Mouse (Mus musculus): Measurements from ENCODE around the gene AU018091. TPM values are rescaled to one million over a fixed set of nuclear protein-coding genes. Genes with fewer than 3 reads are reported as not detected.
"Not testable (repeated sequence)": the region's sequence is repeated elsewhere in the genome, so short reads cannot be mapped to it uniquely, and the experiment has no call there.

AU018091 gene
- polyA plus RNA-seq, 1 experiment from 2014 or later = 0.21 TPM

GRCm38 (mm10) chr7:3166270-3166669 lies 2.7 kb downstream of the AU018091 start:
- no peaks in the 10 kb centered on the region for H3K4me1 ChIP-seq

DNA sequence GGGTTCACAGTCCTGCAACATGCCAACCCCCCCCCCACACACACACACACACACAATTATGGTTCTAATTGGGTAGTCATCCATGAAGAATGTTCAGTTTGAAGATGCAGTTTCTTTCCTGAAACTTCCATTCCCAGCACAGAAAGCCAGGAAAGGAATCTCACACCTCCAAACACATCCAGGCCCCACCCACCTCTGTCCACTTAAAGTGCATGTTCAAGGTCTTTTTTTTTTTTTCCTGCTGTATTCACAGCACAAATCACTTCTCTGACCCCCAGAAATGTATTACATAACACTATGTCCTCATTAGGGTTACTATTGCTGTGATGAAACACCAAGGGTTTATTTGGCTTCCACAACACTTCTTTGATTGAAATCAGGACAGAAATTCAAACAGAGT lies 4.0 kb downstream of the AU018091 start:
- ATAC-seq (ENCODE audit: insufficient number of reproducible peaks, low FRiP score, low TSS enrichment, low read depth) = no peak
- Histone ChIP-seq H3K9me3 (replicated peaks) (no peaks in the 10 kb centered on the region), H3K4me2 (replicated peaks) (no peak overlapping the region)

More at GRCm38 (mm10) chr7:3166270-3166669, 2.7 kb downstream of the AU018091 start:
- WGBS = 94% methylated on average over 4 of the region's 4 CpGs
- H3K27me3 ChIP-seq = no peaks in the 10 kb centered on the region
- H3K27ac ChIP-seq (replicated peaks) = no peak overlapping the region
- no peak for ATAC-seq (ENCODE audit: insufficient number of reproducible peaks, low FRiP score, low TSS enrichment, low read depth)
- H3K4me3 ChIP-seq (replicated peaks) = no peak overlapping the region
- no peak overlapping the region for H3K4me2 ChIP-seq (replicated peaks)
- no peaks in the 10 kb centered on the region for H3K9me3 ChIP-seq (replicated peaks)
- no peak overlapping the region for H3K9ac ChIP-seq
- H3K36me3 ChIP-seq = no peaks in the 10 kb centered on the region

GRCm38 (mm10) chr7:3164381-3164780 lies 4.6 kb downstream of the AU018091 start:
- WGBS = 76% methylated on average over 6 of the region's 6 CpGs

More for the DNA sequence above, 4.0 kb downstream of the AU018091 start:
- Histone ChIP-seq H3K9ac (no peak overlapping the region), H3K4me1 (no peaks in the 10 kb centered on the region), H3K27me3 (no peaks in the 10 kb centered on the region), H3K27ac (replicated peaks) (no peak overlapping the region), H3K4me3 (replicated peaks) (no peak overlapping the region), H3K36me3 (no peaks in the 10 kb centered on the region)

DNA sequence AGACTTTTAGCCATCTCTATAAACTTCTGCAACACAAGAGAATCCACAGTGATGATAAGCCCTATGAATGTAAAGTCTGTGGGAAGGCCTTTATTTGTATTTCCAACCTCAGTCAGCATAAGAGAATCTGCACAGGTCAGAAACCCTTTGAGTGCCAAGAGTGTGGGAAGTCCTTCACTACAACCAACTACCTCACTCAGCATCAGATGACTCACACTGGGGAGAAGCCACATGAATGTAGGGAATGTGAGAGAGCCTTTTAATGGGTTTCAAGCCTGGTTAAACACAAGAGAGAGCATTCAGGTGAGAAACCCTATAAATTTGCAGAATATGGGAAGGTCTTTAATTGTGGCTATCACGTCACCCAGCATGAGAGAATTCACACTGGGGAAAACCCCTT lies 18.6 kb downstream of the AU018091 start:
- Histone ChIP-seq H3K4me2 (replicated peaks) (no peak overlapping the region), H3K9ac (no peak overlapping the region), H3K27ac (replicated peaks) (no peak overlapping the region), H3K4me3 (replicated peaks) (no peak overlapping the region), H3K9me3 (replicated peaks) (no peaks in the 10 kb centered on the region), H3K4me1 (no peaks in the 10 kb centered on the region), H3K36me3 (no peaks in the 10 kb centered on the region), H3K27me3 (no peaks in the 10 kb centered on the region)
- no peak for ATAC-seq (ENCODE audit: insufficient number of reproducible peaks, low FRiP score, low TSS enrichment, low read depth)
- 76% methylated on average over 1 of the region's 1 CpGs for WGBS

More at GRCm38 (mm10) chr7:3164381-3164780, 4.6 kb downstream of the AU018091 start:
- Histone ChIP-seq H3K36me3 (no peaks in the 10 kb centered on the region), H3K9ac (no peak overlapping the region), H3K4me3 (replicated peaks) (no peak overlapping the region), H3K4me2 (replicated peaks) (no peak overlapping the region), H3K27ac (replicated peaks) (no peak overlapping the region), H3K4me1 (no peaks in the 10 kb centered on the region), H3K27me3 (no peaks in the 10 kb centered on the region), H3K9me3 (replicated peaks) (no peaks in the 10 kb centered on the region)
- ATAC-seq (ENCODE audit: insufficient number of reproducible peaks, low FRiP score, low TSS enrichment, low read depth) = no peak

DNA sequence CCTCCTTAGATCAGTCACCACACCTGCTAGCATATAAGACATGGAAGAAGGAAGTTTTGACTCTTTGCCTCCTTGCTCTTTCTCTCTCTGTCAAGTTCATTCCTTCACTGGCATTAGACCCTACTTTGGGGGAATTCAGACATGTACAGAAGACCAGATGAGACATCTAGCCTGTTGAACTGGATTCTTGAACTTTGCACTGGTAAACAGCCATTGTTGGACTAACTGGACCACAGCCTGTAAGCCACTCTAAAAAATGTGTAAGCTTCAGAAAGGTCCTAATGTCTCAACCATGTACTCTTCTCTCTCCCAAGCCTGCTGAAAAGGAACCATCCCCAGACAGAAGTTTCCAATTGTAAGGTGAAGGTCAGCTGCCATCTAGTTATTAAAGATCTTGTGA lies 22.9 kb downstream of the AU018091 start:
- Histone ChIP-seq H3K4me2 (replicated peaks) (no peak overlapping the region), H3K4me1 (no peaks in the 10 kb centered on the region), H3K36me3 (no peaks in the 10 kb centered on the region), H3K27ac (replicated peaks) (no peak overlapping the region), H3K27me3 (no peaks in the 10 kb centered on the region), H3K9me3 (replicated peaks) (no peaks in the 10 kb centered on the region), H3K9ac (no peak overlapping the region), H3K4me3 (replicated peaks) (no peak overlapping the region)
- no peak for ATAC-seq (ENCODE audit: insufficient number of reproducible peaks, low FRiP score, low TSS enrichment, low read depth)

DNA sequence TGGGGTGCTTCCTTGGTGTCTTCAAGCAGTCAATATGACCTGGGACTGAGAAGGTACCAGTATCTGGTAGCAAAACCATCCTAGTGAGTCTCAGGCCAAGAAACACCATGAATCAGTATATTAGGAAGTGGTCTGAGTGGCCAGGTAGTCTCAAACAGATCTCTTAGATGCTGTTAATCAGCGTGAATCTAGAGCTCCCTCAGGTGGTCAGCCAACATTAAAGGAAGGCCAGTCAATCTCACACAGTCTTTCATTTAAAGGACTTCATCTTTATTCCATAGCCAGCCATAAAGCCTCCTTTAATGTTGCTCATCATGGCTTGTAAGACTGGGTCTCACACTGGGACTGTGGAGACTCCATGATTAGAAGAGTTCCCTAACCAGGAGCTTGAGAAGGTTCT lies 25.7 kb downstream of the AU018091 start:
- Histone ChIP-seq H3K4me2 (replicated peaks) (no peak overlapping the region), H3K27ac (replicated peaks) (no peak overlapping the region), H3K9ac (no peak overlapping the region), H3K9me3 (replicated peaks) (no peaks in the 10 kb centered on the region), H3K4me3 (replicated peaks) (no peak overlapping the region), H3K4me1 (no peaks in the 10 kb centered on the region), H3K27me3 (no peaks in the 10 kb centered on the region), H3K36me3 (no peaks in the 10 kb centered on the region)
- ATAC-seq (ENCODE audit: insufficient number of reproducible peaks, low FRiP score, low TSS enrichment, low read depth) = no peak
- 21% methylated on average over 1 of the region's 1 CpGs for WGBS

DNA sequence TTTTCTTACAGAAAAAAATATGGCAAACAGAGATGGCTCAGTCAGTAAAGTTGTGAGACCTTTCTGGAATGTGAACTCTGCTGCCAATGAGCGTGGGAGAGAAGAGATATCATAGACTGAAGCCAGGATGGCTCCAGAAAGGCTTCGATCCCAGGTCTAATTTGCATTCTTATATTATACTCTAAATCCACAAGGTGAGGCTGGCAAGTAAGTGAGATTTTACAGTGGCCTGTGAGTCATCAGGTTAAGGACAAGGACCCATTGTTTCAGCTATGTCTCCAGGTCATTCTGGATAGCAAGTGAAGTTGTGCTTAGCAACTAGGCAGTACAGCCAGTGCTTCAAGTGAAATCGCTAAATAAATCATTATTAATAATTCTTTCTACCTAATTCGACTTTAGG lies 33.4 kb downstream of the AU018091 start:
- Histone ChIP-seq H3K4me2 (replicated peaks) (no peak overlapping the region), H3K9ac (no peak overlapping the region), H3K27ac (replicated peaks) (no peak overlapping the region), H3K4me3 (replicated peaks) (no peak overlapping the region), H3K27me3 (no peaks in the 10 kb centered on the region), H3K36me3 (no peaks in the 10 kb centered on the region), H3K4me1 (no peaks in the 10 kb centered on the region), H3K9me3 (replicated peaks) (no peaks in the 10 kb centered on the region)
- ATAC-seq (ENCODE audit: insufficient number of reproducible peaks, low FRiP score, low TSS enrichment, low read depth) = no peak
- 77% methylated on average over 4 of the region's 4 CpGs for WGBS

DNA sequence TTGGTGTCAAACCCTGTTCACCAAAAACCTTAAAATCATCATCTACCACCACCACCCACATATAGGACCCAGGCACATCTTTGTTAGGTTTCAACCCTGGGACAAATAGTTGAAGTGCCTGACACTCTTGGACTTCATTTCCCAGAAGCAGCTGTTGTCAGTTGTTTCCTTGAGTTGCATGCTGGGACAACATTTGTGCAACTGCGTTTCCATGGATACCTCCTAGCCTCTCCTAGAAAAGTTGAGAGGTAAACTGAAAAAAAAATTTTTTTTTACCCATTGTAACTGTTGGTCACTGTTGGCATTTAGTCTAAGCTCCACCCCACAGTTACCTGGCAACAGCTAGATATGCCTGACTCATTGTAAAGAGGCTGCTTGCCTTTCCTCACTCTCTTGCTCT lies 34.3 kb downstream of the AU018091 start:
- 65% methylated on average over 1 of the region's 1 CpGs for WGBS

GRCm38 (mm10) chr7:3130342-3130741 lies 38.7 kb downstream of the AU018091 start:
- Histone ChIP-seq H3K27ac (replicated peaks) (no peak overlapping the region), H3K4me1 (no peaks in the 10 kb centered on the region), H3K36me3 (no peaks in the 10 kb centered on the region), H3K9ac (no peak overlapping the region), H3K9me3 (replicated peaks) (no peaks in the 10 kb centered on the region), H3K4me2 (replicated peaks) (no peak overlapping the region), H3K27me3 (no peaks in the 10 kb centered on the region), H3K4me3 (replicated peaks) (no peak overlapping the region)
- no peak for ATAC-seq (ENCODE audit: insufficient number of reproducible peaks, low FRiP score, low TSS enrichment, low read depth)
- 46% methylated on average over 1 of the region's 1 CpGs for WGBS

More for the DNA sequence above, 34.3 kb downstream of the AU018091 start:
- ATAC-seq (ENCODE audit: insufficient number of reproducible peaks, low FRiP score, low TSS enrichment, low read depth) = no peak
- no peak overlapping the region for H3K9ac ChIP-seq
- H3K4me2 ChIP-seq (replicated peaks) = no peak overlapping the region
- H3K4me3 ChIP-seq (replicated peaks) = no peak overlapping the region
- H3K27me3 ChIP-seq = no peaks in the 10 kb centered on the region
- H3K36me3 ChIP-seq = no peaks in the 10 kb centered on the region
- H3K4me1 ChIP-seq = no peaks in the 10 kb centered on the region
- no peaks in the 10 kb centered on the region for H3K9me3 ChIP-seq (replicated peaks)
- no peak overlapping the region for H3K27ac ChIP-seq (replicated peaks)

DNA sequence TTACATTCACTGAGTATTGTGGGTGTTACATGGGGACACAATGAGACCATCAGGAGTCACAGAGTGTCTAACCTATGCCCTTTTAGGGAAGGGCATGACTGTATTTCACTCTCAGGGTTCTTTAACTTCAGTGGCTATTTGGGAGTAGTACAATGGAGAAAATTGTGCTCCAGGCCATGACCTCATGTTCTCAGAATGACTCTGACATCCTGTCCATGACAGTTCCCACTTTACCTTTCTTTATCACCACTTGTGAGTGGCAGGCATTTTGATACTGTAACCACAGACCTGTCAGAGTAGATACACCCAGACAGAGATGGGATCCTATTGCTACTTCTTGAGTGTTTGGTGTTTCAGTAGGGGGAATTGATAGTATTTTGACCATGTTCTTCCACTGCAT lies 40.4 kb downstream of the AU018091 start:
- H3K4me1 ChIP-seq; H3K27ac ChIP-seq (replicated peaks); H3K9ac ChIP-seq; H3K4me2 ChIP-seq (replicated peaks); H3K9me3 ChIP-seq (replicated peaks); ATAC-seq (ENCODE audit: insufficient number of reproducible peaks, low FRiP score, low TSS enrichment, low read depth); H3K27me3 ChIP-seq; H3K36me3 ChIP-seq; H3K4me3 ChIP-seq (replicated peaks): not testable (repeated sequence)

- no CpG with 5 or more reads among the region's 6 CpGs for WGBS
- H3K9ac ChIP-seq = not testable (repeated sequence)
These were observed 57.8 kb downstream of the AU018091 start for GRCm38 (mm10) chr7:3111193-3111592.

DNA sequence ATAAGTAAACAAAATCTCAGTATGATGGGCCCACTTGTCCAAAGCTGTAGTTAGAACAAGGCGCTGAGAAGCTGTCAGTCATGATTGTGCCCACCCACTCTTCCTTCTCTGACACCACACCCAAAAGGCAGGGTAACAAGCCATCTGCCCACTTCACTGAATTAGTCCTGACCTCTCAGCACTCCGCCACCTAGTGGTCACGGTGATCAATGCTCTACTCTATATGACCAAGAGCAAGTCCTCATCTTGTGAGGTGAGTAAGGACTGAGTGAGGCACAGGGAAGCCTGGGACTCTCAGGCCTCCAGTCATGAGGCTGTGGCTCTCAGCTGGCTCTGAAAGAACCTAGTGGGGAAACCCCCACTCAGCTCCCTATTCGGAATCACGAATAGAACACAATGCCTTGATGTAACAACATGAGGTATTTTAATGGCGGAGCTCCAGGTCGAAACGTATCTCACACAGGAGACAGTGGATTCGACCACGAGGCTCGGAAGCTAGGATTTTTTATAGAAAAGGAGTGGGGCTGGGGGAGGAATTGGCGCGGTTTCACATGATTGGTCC lies 62.4 kb downstream of the AU018091 start:
- not testable (repeated sequence) for H3K36me3 ChIP-seq; H3K4me3 ChIP-seq (replicated peaks); H3K4me1 ChIP-seq; H3K27ac ChIP-seq (replicated peaks); H3K27me3 ChIP-seq; H3K9me3 ChIP-seq (replicated peaks); ATAC-seq (ENCODE audit: insufficient number of reproducible peaks, low FRiP score, low TSS enrichment, low read depth); H3K9ac ChIP-seq; H3K4me2 ChIP-seq (replicated peaks)
- 61% methylated on average over 13 of the region's 13 CpGs for WGBS

More at GRCm38 (mm10) chr7:3111193-3111592, 57.8 kb downstream of the AU018091 start:
- H3K36me3 ChIP-seq; H3K4me3 ChIP-seq (replicated peaks); H3K4me1 ChIP-seq; ATAC-seq (ENCODE audit: insufficient number of reproducible peaks, low FRiP score, low TSS enrichment, low read depth); H3K27me3 ChIP-seq; H3K4me2 ChIP-seq (replicated peaks); H3K27ac ChIP-seq (replicated peaks); H3K9me3 ChIP-seq (replicated peaks): not testable (repeated sequence)

All from embryonic facial prominence, embryonic 15.5 days (tissue).